Mouse (Mus musculus) embryonic stem cell, embryonic (primary cell): ENCODE results near the gene Gm42372.

ENCODE experiments used
- CTCF ChIA-PET, 4 experiments: fragments of 300-600 bp in 2 of 4; fragments of 350-600 bp in 2 of 4; sonication (Branson Sonifier 250); formaldehyde crosslinking; loops; one replicate each; lab custom pipeline; 2022; ENCODE audit warnings: inconsistent platforms in 2 of 4; lab: Charles Lee
- POLR2A ChIA-PET, 4 experiments: fragments of 300-600 bp in 2 of 4; fragments of 350-600 bp in 2 of 4; sonication (Branson Sonifier 250); formaldehyde crosslinking; loops; one replicate each; lab custom pipeline; 2022; ENCODE audit warnings: antibody characterized with exemption in 4 of 4, inconsistent platforms in 1 of 4; lab: Charles Lee

Gm42372 gene

GRCm38 (mm10) chr7:16950861-16951635, 31.8 kb upstream of the Gm42372 start:
- POLR2A ChIA-PET: interaction anchor here in 3 of 4 experiments (0.5 to 4.8 kb wide), 19 partner anchors 9 to 332 kb away, joined by 3 to 24 read pairs (median 4); partner anchors contain the start of gene Gng8 (in 1 of the 3)
- CTCF ChIA-PET: interaction anchor here (0.5 to 5.2 kb wide), 51 partner anchors 9 to 262 kb away, joined by 3 to 111 read pairs (median 5); partner anchors contain the start of genes Gng8 (in 2 of the 4), Pnmal1 (in 2 of the 4), Psg16 (in 2 of the 4) and Calm3 (in 1 of the 4)

- CTCF ChIA-PET: interaction anchor here in 2 of 4 experiments (0.6 to 4.9 kb wide), 2 partner anchors 48 to 112 kb away, joined by 4 to 111 read pairs; no protein-coding TSS in a partner anchor
- POLR2A ChIA-PET: interaction anchor here in 1 of 4 experiments (0.7 kb wide), 1 partner anchor 100 kb away, joined by 3 read pairs; no protein-coding TSS in a partner anchor
These were observed 29.1 kb upstream of the Gm42372 start for GRCm38 (mm10) chr7:16953776-16954175.

- POLR2A ChIA-PET: interaction anchor here in 3 of 4 experiments (0.6 to 0.7 kb wide), 4 partner anchors 32 to 108 kb away, joined by 3 to 5 read pairs (median 4); no protein-coding TSS in a partner anchor
These were observed 27.2 kb upstream of the Gm42372 start for GRCm38 (mm10) chr7:16955712-16956111.

GRCm38 (mm10) chr7:16956410-16957265, 26.2 kb upstream of the Gm42372 start:
- POLR2A ChIA-PET: interaction anchor here in 2 of 4 experiments (0.6 to 1.0 kb wide), 3 partner anchors 38 to 87 kb away, joined by 3 to 5 read pairs (median 4); no protein-coding TSS in a partner anchor
- CTCF ChIA-PET: interaction anchor here in 3 of 4 experiments (0.7 to 1.3 kb wide), 7 partner anchors 11 to 118 kb away, joined by 3 to 5 read pairs (median 4); partner anchors contain the start of gene Psg16 (in 1 of the 3)

More at GRCm38 (mm10) chr7:16955712-16956111, 27.2 kb upstream of the Gm42372 start:
- CTCF ChIA-PET: interaction anchor here in 3 of 4 experiments (0.5 to 1.2 kb wide), 9 partner anchors 11 to 261 kb away, joined by 3 to 5 read pairs (median 3); no protein-coding TSS in a partner anchor

GRCm38 (mm10) chr7:16959539-16960187, 23.2 kb upstream of the Gm42372 start, which contains the start of gene Pnmal1:
Pnmal1 (plus strand) TSS chr7:16959679.
- CTCF ChIA-PET: interaction anchor here in 3 of 4 experiments (0.7 to 3.5 kb wide), 8 partner anchors 8 to 46 kb away, joined by 3 to 15 read pairs (median 4); no protein-coding TSS in a partner anchor
- POLR2A ChIA-PET: interaction anchor here in 2 of 4 experiments (1.0 to 1.7 kb wide), 5 partner anchors 8 to 97 kb away, joined by 3 to 5 read pairs (median 3); partner anchors contain the start of gene Pnmal2 (in 1 of the 2)

- ChIA-PET POLR2A (interaction anchor here in 1 of 4 experiments (1.0 to 2.2 kb wide), 4 partner anchors 9 to 99 kb away, joined by 4 to 6 read pairs (median 5); no protein-coding TSS in a partner anchor), CTCF (interaction anchor here in 3 of 4 experiments (0.6 to 3.5 kb wide), 6 partner anchors 10 to 60 kb away, joined by 3 to 15 read pairs (median 4); no protein-coding TSS in a partner anchor)
These were observed 21.2 kb upstream of the Gm42372 start for GRCm38 (mm10) chr7:16961678-16962077.

GRCm38 (mm10) chr7:16968414-16968813, 14.5 kb upstream of the Gm42372 start:
- POLR2A ChIA-PET: interaction anchor here in 1 of 4 experiments (1.1 kb wide), 1 partner anchor 18 kb away, joined by 4 read pairs; no protein-coding TSS in a partner anchor
- CTCF ChIA-PET: interaction anchor here in 1 of 4 experiments (1.0 kb wide), 1 partner anchor 35 kb away, joined by 4 read pairs; no protein-coding TSS in a partner anchor

GRCm38 (mm10) chr7:16971160-16971559, 11.7 kb upstream of the Gm42372 start:
- POLR2A ChIA-PET: interaction anchor here in 1 of 4 experiments (1.0 to 1.4 kb wide), 2 partner anchors 10 to 29 kb away, joined by 3 to 4 read pairs; no protein-coding TSS in a partner anchor
- CTCF ChIA-PET: interaction anchor here in 3 of 4 experiments (0.6 to 1.9 kb wide), 5 partner anchors 19 to 80 kb away, joined by 3 to 6 read pairs (median 4); no protein-coding TSS in a partner anchor

- ChIA-PET POLR2A (no interaction called here), CTCF (interaction anchor here in 1 of 4 experiments (0.9 kb wide), 1 partner anchor 41 kb away, joined by 3 read pairs; no protein-coding TSS in a partner anchor)
These were observed 8.9 kb upstream of the Gm42372 start for GRCm38 (mm10) chr7:16974018-16974417.

GRCm38 (mm10) chr7:16976298-16976697, 6.6 kb upstream of the Gm42372 start:
- POLR2A ChIA-PET: interaction anchor here in 1 of 4 experiments (1.5 kb wide), 1 partner anchor 44 kb away, joined by 3 read pairs; no protein-coding TSS in a partner anchor
- CTCF ChIA-PET: interaction anchor here in 1 of 4 experiments (0.7 kb wide), 1 partner anchor 81 kb away, joined by 3 read pairs; no protein-coding TSS in a partner anchor

GRCm38 (mm10) chr7:16978173-16978572, 4.7 kb upstream of the Gm42372 start:
- CTCF ChIA-PET: interaction anchor here in 1 of 4 experiments (0.8 kb wide), 1 partner anchor 17 kb away, joined by 4 read pairs; no protein-coding TSS in a partner anchor
- POLR2A ChIA-PET: interaction anchor here in 1 of 4 experiments (0.6 kb wide), 1 partner anchor 12 kb away, joined by 3 read pairs; no protein-coding TSS in a partner anchor

- ChIA-PET CTCF (interaction anchor here in 1 of 4 experiments (0.8 kb wide), 1 partner anchor 16 kb away, joined by 4 read pairs; no protein-coding TSS in a partner anchor), POLR2A (interaction anchor here in 1 of 4 experiments (0.6 kb wide), 1 partner anchor 11 kb away, joined by 3 read pairs; no protein-coding TSS in a partner anchor)
These were observed 4.3 kb upstream of the Gm42372 start for GRCm38 (mm10) chr7:16978593-16978992.

GRCm38 (mm10) chr7:16980348-16980747, 2.5 kb upstream of the Gm42372 start:
- ChIA-PET POLR2A (interaction anchor here in 3 of 4 experiments (0.6 to 1.8 kb wide), 6 partner anchors 10 to 76 kb away, joined by 3 to 7 read pairs (median 4); partner anchors contain the start of gene Pnmal2 (in 1 of the 3)), CTCF (interaction anchor here (0.5 to 1.4 kb wide), 7 partner anchors 25 to 111 kb away, joined by 3 to 8 read pairs (median 5); no protein-coding TSS in a partner anchor)

GRCm38 (mm10) chr7:16987541-16988149, 4.8 kb downstream of the Gm42372 start:
- CTCF ChIA-PET: no interaction called here
- POLR2A ChIA-PET: interaction anchor here in 1 of 4 experiments (0.9 kb wide), 1 partner anchor 20 kb away, joined by 3 read pairs; no protein-coding TSS in a partner anchor

GRCm38 (mm10) chr7:16988405-16988804, 5.5 kb downstream of the Gm42372 start:
- POLR2A ChIA-PET: interaction anchor here in 2 of 4 experiments (0.6 to 0.9 kb wide), 2 partner anchors 19 to 94 kb away, joined by 3 read pairs; no protein-coding TSS in a partner anchor
- CTCF ChIA-PET: interaction anchor here in 1 of 4 experiments (0.6 kb wide), 1 partner anchor 126 kb away, joined by 4 read pairs; no protein-coding TSS in a partner anchor
